Mouse (Mus musculus) heart, embryonic 13.5 days (tissue): ENCODE results near the gene Sgsm1. TPM values are rescaled to one million over a fixed set of nuclear protein-coding genes. Genes with fewer than 3 reads are reported as not detected.

ENCODE experiments used
- ATAC-seq: fragments of 200-750 bp; cut with Nextera tagmentation; 2 replicates; pipeline ENCODE4 v1.8.0; 2017; ENCODE audit warnings: moderate TSS enrichment; ENCODE audit not compliant: insufficient number of reproducible peaks, low FRiP score, low TSS enrichment; ENCODE audit errors: extremely low read depth
- H3K27ac ChIP-seq: fragments of 300-500 bp; sonication (generic); replicated peaks from 2 replicates; pipeline ENCODE4 v1.5.1; 2015; ENCODE audit warnings: moderate library complexity, mild to moderate bottlenecking, inconsistent platforms
- H3K27me3 ChIP-seq: fragments of 300-500 bp; sonication (generic); replicated peaks from 2 replicates; pipeline ENCODE4 v1.6.1; 2015; ENCODE audit warnings: mild to moderate bottlenecking, inconsistent platforms
- H3K36me3 ChIP-seq: fragments of 300-500 bp; sonication (generic); 2 replicates; pipeline ENCODE4 v1.6.1; 2015; ENCODE audit warnings: mild to moderate bottlenecking, inconsistent platforms
- H3K4me1 ChIP-seq: fragments of 300-500 bp; sonication (generic); 2 replicates; pipeline ENCODE4 v1.6.1; 2015; ENCODE audit warnings: inconsistent platforms
- H3K4me2 ChIP-seq: fragments of 300-500 bp; sonication (generic); 2 replicates; pipeline ENCODE4 v1.6.1; 2015; ENCODE audit warnings: inconsistent platforms, mild to moderate bottlenecking, moderate library complexity
- H3K4me3 ChIP-seq: fragments of 300-500 bp; sonication (generic); 2 replicates; pipeline ENCODE4 v1.5.1; 2015; ENCODE audit warnings: moderate library complexity, mild to moderate bottlenecking, inconsistent platforms
- H3K9ac ChIP-seq: fragments of 300-500 bp; sonication (generic); 2 replicates; pipeline ENCODE4 v1.6.1; 2015; ENCODE audit warnings: inconsistent platforms, mild to moderate bottlenecking, moderate library complexity
- H3K9me3 ChIP-seq: fragments of 300-500 bp; sonication (generic); 2 replicates; pipeline ENCODE4 v1.6.1; 2016; ENCODE audit warnings: inconsistent platforms
- WGBS: fragments of 180-500 bp; shearing (Covaris S2); methylation state at CpG from one replicate; pipeline ENCODE4 v1.1.7; 2015; ENCODE audit warnings: mixed read lengths; 5-methylcytosine and 5-hydroxymethylcytosine counted together
- polyA plus RNA-seq: library from polyadenylated mRNA; unstranded; fragments of >200 nt; fragmentation: Nextera tagmentation; extraction: Ambion mirVana; gene quantifications from 2 replicates; pipeline ENCODE4 v1.2.1, GENCODE M21; 2015

Sgsm1 gene
- polyA plus RNA-seq, 1 experiment from 2014 or later: 1.5 TPM

- no peak overlapping the region for H3K9ac ChIP-seq
- WGBS: 2% methylated on average over 24 of the region's 24 CpGs
- H3K27ac ChIP-seq: no peak overlapping the region
- peak overlapping the region; percentile 24; the same call in 1 of the 2 replicates for H3K4me2 ChIP-seq
- 0 out of 2 replicates have a peak, but pooled peaks cover 5% of the 10 kb centered on the region for H3K4me1 ChIP-seq
- no peak overlapping the region for H3K4me3 ChIP-seq
- 0 out of 2 replicates have a peak, but pooled peaks cover 4% of the 10 kb centered on the region for H3K9me3 ChIP-seq
- peaks cover 77% of the 10 kb centered on the region for H3K27me3 ChIP-seq
- no peaks in the 10 kb centered on the region for H3K36me3 ChIP-seq
- no peak for ATAC-seq
Measured at GRCm38 (mm10) chr5:113313998-113314397, 3.4 kb upstream of the Sgsm1 start.

- Histone ChIP-seq H3K27ac (no peak overlapping the region), H3K27me3 (peaks cover 85% of the 10 kb centered on the region), H3K4me3 (peak overlapping the region; percentile 61), H3K36me3 (no peaks in the 10 kb centered on the region), H3K9ac (peak overlapping the region; percentile 81; the same call in 1 of the 2 replicates), H3K4me2 (peak overlapping the region; percentile 81), H3K9me3 (0 out of 2 replicates have a peak, but pooled peaks cover 4% of the 10 kb centered on the region), H3K4me1 (peaks cover 13% of the 10 kb centered on the region)
- no peak for ATAC-seq
- WGBS: 60% methylated on average over 22 of the region's 22 CpGs
Measured at GRCm38 (mm10) chr5:113309491-113310376, 852 bp downstream of the Sgsm1 start.

DNA sequence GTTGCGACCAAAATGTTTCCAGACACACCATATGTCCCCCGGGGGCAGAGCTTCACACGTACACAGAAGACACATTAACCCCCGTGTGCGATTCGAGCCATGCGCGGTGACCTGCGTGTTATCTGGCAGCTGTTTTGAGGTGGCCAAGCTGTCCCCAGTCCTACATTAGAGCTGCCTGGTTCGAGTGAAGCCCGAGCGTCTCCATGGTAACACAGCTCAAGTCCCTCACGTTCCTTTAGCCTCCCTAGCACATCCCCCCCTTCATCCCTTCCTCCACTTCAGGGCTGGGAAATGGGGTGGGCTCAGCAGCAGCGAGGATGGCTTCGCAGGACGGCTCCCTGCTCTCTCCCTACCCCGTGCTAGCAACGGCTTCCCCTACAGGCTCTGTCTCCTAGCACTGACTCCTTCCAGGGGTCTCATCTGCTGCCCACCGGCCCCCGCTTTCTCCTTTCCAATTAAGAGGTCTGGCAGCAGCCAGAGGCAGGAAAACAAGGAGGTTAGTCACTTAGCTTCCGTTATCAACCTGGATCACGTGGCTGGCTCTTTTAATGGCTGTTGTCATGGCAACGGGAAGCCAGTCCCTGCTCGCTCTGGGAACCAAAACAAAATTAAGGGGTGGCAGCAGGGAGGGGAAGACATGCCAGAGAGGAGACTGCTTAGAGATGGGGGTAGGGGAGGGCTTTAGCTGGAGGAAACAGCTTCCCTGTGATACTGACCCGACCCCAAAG is 3.7 kb downstream of the Sgsm1 start:
- peaks cover 13% of the 10 kb centered on the region for H3K4me1 ChIP-seq
- no peak overlapping the region for H3K27ac ChIP-seq
- no peaks in the 10 kb centered on the region for H3K9me3 ChIP-seq
- no peak for ATAC-seq
- H3K4me2 ChIP-seq: peak overlapping the region; percentile 61
- no peaks in the 10 kb centered on the region for H3K36me3 ChIP-seq
- peak overlapping the region; percentile 61; the same call in 1 of the 2 replicates for H3K9ac ChIP-seq
- H3K27me3 ChIP-seq: peaks cover 77% of the 10 kb centered on the region
- H3K4me3 ChIP-seq: peak overlapping the region; percentile 32
- 5% methylated on average over 25 of the region's 25 CpGs for WGBS

DNA sequence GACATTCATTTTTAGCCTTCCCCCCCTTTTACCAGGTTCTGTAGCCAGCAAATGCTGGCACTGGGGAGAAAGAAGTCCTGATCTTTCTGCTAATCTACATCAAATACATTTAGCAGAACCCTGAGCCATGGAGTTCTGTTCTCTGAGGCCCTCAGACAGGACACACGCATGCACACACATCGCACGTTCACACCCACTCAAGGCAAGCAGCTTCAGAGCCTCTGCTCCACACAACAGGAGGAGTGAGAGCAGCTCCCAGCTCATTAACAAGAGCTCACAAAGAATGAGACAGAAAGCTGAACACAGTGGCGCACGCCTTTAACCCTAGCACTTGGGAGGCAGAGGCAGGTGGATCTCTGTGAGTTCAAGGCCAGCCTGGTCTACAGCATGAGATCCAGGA is 6.1 kb downstream of the Sgsm1 start:
- Histone ChIP-seq H3K4me1 (peaks cover 8% of the 10 kb centered on the region), H3K9ac (no peak overlapping the region), H3K27ac (no peak overlapping the region), H3K9me3 (no peaks in the 10 kb centered on the region), H3K4me2 (no peak overlapping the region), H3K27me3 (peaks cover 79% of the 10 kb centered on the region), H3K36me3 (no peaks in the 10 kb centered on the region), H3K4me3 (no peak overlapping the region)
- no peak for ATAC-seq
- 81% methylated on average over 5 of the region's 5 CpGs for WGBS

DNA sequence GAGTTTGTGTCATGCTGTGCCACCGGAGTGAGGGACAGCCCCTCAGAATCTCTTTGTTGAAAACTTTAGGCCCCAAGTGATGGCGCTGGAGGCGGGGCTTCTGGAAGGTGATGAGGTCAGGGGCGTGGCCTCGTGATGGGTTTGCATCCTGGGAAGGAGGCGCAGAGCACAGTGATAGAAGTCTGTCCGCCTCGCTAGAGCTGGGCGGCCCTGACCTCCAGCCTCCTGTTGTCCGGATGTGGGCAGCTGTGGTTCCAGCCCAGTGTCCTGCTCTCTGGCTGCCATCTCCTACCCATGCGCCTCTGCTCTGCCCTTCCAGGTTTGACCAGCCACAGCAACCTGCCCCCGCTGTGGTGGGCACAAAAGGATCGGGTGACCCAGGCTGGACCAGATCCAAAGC is 8.7 kb downstream of the Sgsm1 start:
- Histone ChIP-seq H3K9me3 (no peaks in the 10 kb centered on the region), H3K4me1 (peaks cover 6% of the 10 kb centered on the region; the same call in 1 of the 2 replicates), H3K4me2 (no peak overlapping the region), H3K27me3 (peaks cover 79% of the 10 kb centered on the region), H3K9ac (no peak overlapping the region), H3K4me3 (no peak overlapping the region), H3K27ac (no peak overlapping the region), H3K36me3 (no peaks in the 10 kb centered on the region)
- ATAC-seq: no peak
- 12% methylated on average over 13 of the region's 13 CpGs for WGBS

DNA sequence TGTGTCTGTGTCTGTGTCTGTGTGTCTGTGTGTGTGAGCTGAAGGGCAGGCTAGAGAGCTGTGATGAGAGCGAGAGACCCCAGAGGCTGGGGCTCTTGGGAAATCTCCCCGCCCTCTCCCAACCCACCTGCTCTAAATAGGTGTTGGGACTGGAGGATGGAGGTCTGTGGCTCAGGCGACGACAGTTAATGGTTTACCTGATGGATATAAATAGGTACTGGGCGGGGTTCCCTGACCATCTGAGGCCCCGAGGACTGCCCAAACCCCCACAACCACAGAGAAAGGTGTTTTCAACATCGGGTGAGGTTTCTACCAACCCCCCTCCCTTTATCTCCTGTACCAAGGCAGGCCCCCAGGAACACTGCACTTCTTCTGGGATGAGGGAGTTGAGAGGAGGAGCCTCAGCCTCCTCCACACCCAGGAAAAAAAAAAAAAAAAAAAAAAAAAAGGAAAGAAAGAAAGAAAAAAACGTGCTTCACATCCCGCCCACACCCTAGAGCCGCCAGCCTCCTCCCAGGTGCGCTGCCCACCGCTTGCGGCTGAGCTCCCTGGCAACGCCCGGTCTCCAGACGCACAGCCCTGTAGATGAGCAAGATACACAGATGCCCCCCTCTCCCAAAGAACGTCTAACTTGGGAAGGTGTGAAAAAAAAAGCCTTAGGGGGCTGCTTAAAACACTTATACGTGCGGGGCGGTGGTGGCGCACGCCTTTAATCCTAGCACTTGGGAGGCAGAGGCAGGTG is 10.3 kb downstream of the Sgsm1 start:
- no peak for ATAC-seq
- peaks cover 82% of the 10 kb centered on the region for H3K27me3 ChIP-seq
- H3K36me3 ChIP-seq: no peaks in the 10 kb centered on the region
- 62% methylated on average over 22 of the region's 22 CpGs for WGBS
- no peaks in the 10 kb centered on the region for H3K9me3 ChIP-seq
- H3K4me1 ChIP-seq: peaks cover 4% of the 10 kb centered on the region; the same call in 1 of the 2 replicates
- no peak overlapping the region for H3K9ac ChIP-seq
- H3K4me2 ChIP-seq: no peak overlapping the region
- H3K4me3 ChIP-seq: no peak overlapping the region
- H3K27ac ChIP-seq: no peak overlapping the region

DNA sequence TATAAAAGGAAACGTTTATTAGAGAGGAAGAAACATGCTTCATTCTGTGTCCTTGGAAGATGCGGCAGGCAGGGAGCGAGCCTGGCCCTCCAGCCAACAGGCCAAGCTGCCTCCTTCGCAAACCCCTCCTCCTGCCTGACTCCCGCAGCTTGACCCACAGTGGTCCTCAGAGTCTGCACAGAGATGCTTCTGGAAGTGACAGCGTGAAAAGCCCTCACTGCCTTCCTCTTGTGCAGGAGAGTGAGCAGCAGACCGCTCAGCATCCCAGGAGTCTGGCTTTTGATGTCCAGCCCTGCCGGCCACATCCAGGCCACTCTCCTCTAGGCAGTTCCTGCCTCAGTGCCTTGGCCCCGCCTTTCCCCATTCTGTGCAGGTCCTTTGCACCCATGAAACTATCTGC is 11.2 kb downstream of the Sgsm1 start:
- H3K4me1 ChIP-seq: peaks cover 4% of the 10 kb centered on the region; the same call in 1 of the 2 replicates
- no peak overlapping the region for H3K27ac ChIP-seq
- peaks cover 81% of the 10 kb centered on the region for H3K27me3 ChIP-seq
- no peak overlapping the region for H3K9ac ChIP-seq
- no peak overlapping the region for H3K4me3 ChIP-seq
- H3K9me3 ChIP-seq: no peaks in the 10 kb centered on the region
- WGBS: 37% methylated on average over 9 of the region's 9 CpGs
- ATAC-seq: no peak
- no peaks in the 10 kb centered on the region for H3K36me3 ChIP-seq
- H3K4me2 ChIP-seq: no peak overlapping the region

GRCm38 (mm10) chr5:113298826-113299225 is 11.8 kb downstream of the Sgsm1 start:
- no peak for ATAC-seq
- H3K4me1 ChIP-seq: peaks cover 4% of the 10 kb centered on the region; the same call in 1 of the 2 replicates
- no peaks in the 10 kb centered on the region for H3K9me3 ChIP-seq
- 59% methylated on average over 6 of the region's 6 CpGs for WGBS
- H3K27ac ChIP-seq: no peak overlapping the region
- no peak overlapping the region for H3K4me2 ChIP-seq
- no peak overlapping the region for H3K9ac ChIP-seq
- peaks cover 78% of the 10 kb centered on the region for H3K27me3 ChIP-seq
- no peaks in the 10 kb centered on the region for H3K36me3 ChIP-seq
- no peak overlapping the region for H3K4me3 ChIP-seq

GRCm38 (mm10) chr5:113298040-113298439 is 12.5 kb downstream of the Sgsm1 start:
- peaks cover 4% of the 10 kb centered on the region; the same call in 1 of the 2 replicates for H3K4me1 ChIP-seq
- peaks cover 82% of the 10 kb centered on the region for H3K27me3 ChIP-seq
- peak overlapping the region; percentile 38 for H3K4me2 ChIP-seq
- no peak overlapping the region for H3K9ac ChIP-seq
- no peak overlapping the region for H3K4me3 ChIP-seq
- ATAC-seq: no peak
- no peaks in the 10 kb centered on the region for H3K36me3 ChIP-seq
- 16% methylated on average over 12 of the region's 12 CpGs for WGBS
- H3K27ac ChIP-seq: no peak overlapping the region
- H3K9me3 ChIP-seq: no peaks in the 10 kb centered on the region

- no peaks in the 10 kb centered on the region for H3K36me3 ChIP-seq
- H3K9ac ChIP-seq: no peak overlapping the region
- H3K27ac ChIP-seq: no peak overlapping the region
- peaks cover 4% of the 10 kb centered on the region; the same call in 1 of the 2 replicates for H3K4me1 ChIP-seq
- no peak overlapping the region for H3K4me2 ChIP-seq
- peaks cover 76% of the 10 kb centered on the region for H3K27me3 ChIP-seq
- WGBS: 46% methylated on average over 4 of the region's 4 CpGs
- no peaks in the 10 kb centered on the region for H3K9me3 ChIP-seq
- no peak for ATAC-seq
- H3K4me3 ChIP-seq: no peak overlapping the region
Measured at GRCm38 (mm10) chr5:113295791-113296190, 14.8 kb downstream of the Sgsm1 start.

GRCm38 (mm10) chr5:113294575-113294974 is 16.0 kb downstream of the Sgsm1 start:
- H3K4me1 ChIP-seq: peaks cover 4% of the 10 kb centered on the region; the same call in 1 of the 2 replicates
- no peaks in the 10 kb centered on the region for H3K36me3 ChIP-seq
- H3K27ac ChIP-seq: no peak overlapping the region
- peaks cover 76% of the 10 kb centered on the region for H3K27me3 ChIP-seq
- no peak for ATAC-seq
- no peak overlapping the region for H3K4me2 ChIP-seq
- no peak overlapping the region for H3K9ac ChIP-seq
- 77% methylated on average over 5 of the region's 5 CpGs for WGBS
- no peak overlapping the region for H3K4me3 ChIP-seq
- no peaks in the 10 kb centered on the region for H3K9me3 ChIP-seq
